Mouse (Mus musculus) adrenal gland, postnatal 4 days (tissue): Measurements from ENCODE around the gene Gm11555. TPM values are rescaled to one million over a fixed set of nuclear protein-coding genes. Genes with fewer than 3 reads are reported as not detected.
"Not testable (repeated sequence)": the region's sequence is repeated elsewhere in the genome, so short reads cannot be mapped to it uniquely, and the experiment has no call there.

Experiments used
- DNase-seq, 2 experiments: peaks; one replicate each; pipeline ENCODE4 v3.0.0; 2021 to 2022; ENCODE audit warnings: low spot score in 2 of 2, mixed read lengths in 2 of 2
- total RNA-seq, 2 experiments: library from RNA; stranded (reverse); gene quantifications; 2 replicates each; pipeline ENCODE4 v1.2.3; 2021

The Gm11555 gene
- total RNA-seq, 2 experiments from 2014 or later: not detected

- not testable (repeated sequence) for DNase-seq
Observed at GRCm38 (mm10) chr11:99603208-99603607, 46.8 kb downstream of the Gm11555 start, which contains the start of gene Gm11938. Gene Gm11938, minus strand, starts transcription at chr11:99603308.

Other genes starting within 250 kb of the Gm11555 start
- not detected for gene Krt12, start 228.0 kb downstream of the Gm11555 start, total RNA-seq
- gene Krt20, start 212.1 kb downstream of the Gm11555 start, total RNA-seq: 1 to 10 TPM; 2.4 to 2.7 TPM
- 1 to 10 TPM in 1 of 2 experiments, under 1 TPM in 1; 0.62 to 3.1 TPM for gene Krt23, start 157.1 kb downstream of the Gm11555 start, total RNA-seq
- not detected for gene Krt39, start 128.9 kb downstream of the Gm11555 start, total RNA-seq
- not detected for gene Krt40, start 107.1 kb downstream of the Gm11555 start, total RNA-seq
- gene Krtap3-3, start 99.4 kb downstream of the Gm11555 start, total RNA-seq: not detected
- gene Krtap3-2, start 93.4 kb downstream of the Gm11555 start, total RNA-seq: not detected
- gene Gm11939, start 90.8 kb downstream of the Gm11555 start, total RNA-seq: not detected
- not detected for gene Krtap3-1, start 83.6 kb downstream of the Gm11555 start, total RNA-seq
- not detected for gene Krtap1-5, start 69.2 kb downstream of the Gm11555 start, total RNA-seq
- not detected for gene Krtap1-4, start 66.6 kb downstream of the Gm11555 start, total RNA-seq
- not detected for gene Krtap1-3, start 58.9 kb downstream of the Gm11555 start, total RNA-seq
- gene Krtap9-3, start 52.1 kb downstream of the Gm11555 start, total RNA-seq: not detected
- not detected for gene Gm11938, start 46.9 kb downstream of the Gm11555 start, total RNA-seq
- gene Gm11937, start 40.0 kb downstream of the Gm11555 start, total RNA-seq: not detected
- not detected for gene Krtap2-4, start 35.4 kb downstream of the Gm11555 start, total RNA-seq
- not detected for gene Gm11562, start 29.8 kb downstream of the Gm11555 start, total RNA-seq
- not detected for gene Krtap4-1, start 22.0 kb downstream of the Gm11555 start, total RNA-seq
- not detected for gene Krtap4-2, start 15.2 kb downstream of the Gm11555 start, total RNA-seq
- gene Krtap4-7, start 6.1 kb downstream of the Gm11555 start, total RNA-seq: not detected
- gene Gm11563, start 8.7 kb upstream of the Gm11555 start, total RNA-seq: not detected
- not detected for gene Krtap4-6, start 15.7 kb upstream of the Gm11555 start, total RNA-seq
- gene Gm14190, start 40.5 kb upstream of the Gm11555 start, total RNA-seq: not detected
- not detected for gene Gm14180, start 84.1 kb upstream of the Gm11555 start, total RNA-seq
- not detected for gene Gm11595, start 122.7 kb upstream of the Gm11555 start, total RNA-seq
- gene Krtap4-8, start 130.5 kb upstream of the Gm11555 start, total RNA-seq: not detected
- not detected for gene Krtap4-9, start 135.0 kb upstream of the Gm11555 start, total RNA-seq
- gene Gm11596, start 143.2 kb upstream of the Gm11555 start, total RNA-seq: not detected
- not detected for gene Gm11569, start 148.7 kb upstream of the Gm11555 start, total RNA-seq
- gene Gm11554, start 154.2 kb upstream of the Gm11555 start, total RNA-seq: not detected
- gene Krtap4-13, start 159.7 kb upstream of the Gm11555 start, total RNA-seq: not detected
- not detected for gene Gm11564, start 165.4 kb upstream of the Gm11555 start, total RNA-seq
- gene 2300003K06Rik, start 187.8 kb upstream of the Gm11555 start, total RNA-seq: not detected
- not detected for gene Krtap4-16, start 201.4 kb upstream of the Gm11555 start, total RNA-seq
- gene Gm11568, start 207.7 kb upstream of the Gm11555 start, total RNA-seq: not detected
- not detected for gene Gm11559, start 214.2 kb upstream of the Gm11555 start, total RNA-seq
- gene Krtap9-1, start 223.2 kb upstream of the Gm11555 start, total RNA-seq: not detected
- not detected for gene Gm11567, start 229.0 kb upstream of the Gm11555 start, total RNA-seq